Mouse (Mus musculus) frontal cortex, adult (tissue): ENCODE results near the gene Syk.

Experiments
- ATAC-seq: cut with Nextera tagmentation; 2 replicates; pipeline ENCODE4 v1.9.2; 2017; ENCODE audit warnings: mild to moderate bottlenecking, moderate library complexity, mixed read lengths; ENCODE audit not compliant: low TSS enrichment

Syk gene

DNA sequence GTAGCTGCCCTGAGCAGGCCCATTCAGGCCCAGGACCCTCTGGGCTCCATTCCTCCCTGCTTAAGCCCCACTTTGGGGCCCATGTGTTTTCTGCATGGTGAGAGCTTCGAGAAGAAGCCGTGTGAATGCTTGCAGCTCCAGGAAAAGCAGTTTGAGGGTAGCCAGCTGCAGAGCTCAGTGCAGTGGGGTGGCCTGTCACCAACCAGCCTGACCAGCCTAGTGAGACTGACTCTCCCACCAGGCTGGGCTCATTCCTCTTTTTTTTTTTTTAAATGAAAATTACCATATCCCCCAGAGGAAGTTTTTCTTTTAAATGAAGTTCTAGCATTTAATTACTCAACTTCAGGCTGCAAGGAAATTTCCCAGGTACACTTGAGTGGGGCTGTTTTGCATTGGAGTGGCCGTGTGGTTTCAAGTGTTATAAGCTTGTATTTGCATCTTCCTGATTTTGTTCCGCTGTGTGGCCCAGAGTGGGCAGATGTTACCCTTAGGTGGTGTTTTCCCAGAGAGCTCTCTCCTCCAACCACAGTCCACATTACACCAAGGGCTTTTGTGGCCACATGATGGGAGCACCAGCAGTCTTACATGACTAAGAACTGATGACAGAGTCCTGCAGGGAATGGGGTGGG lies 17.2 kb downstream of the Syk start:
- ATAC-seq, result no peak

GRCm38 (mm10) chr13:52602752-52603151 lies 19.8 kb downstream of the Syk start:
- no peak for ATAC-seq

- ATAC-seq, result no peak
These were observed 20.9 kb downstream of the Syk start for GRCm38 (mm10) chr13:52603704-52604349.

DNA sequence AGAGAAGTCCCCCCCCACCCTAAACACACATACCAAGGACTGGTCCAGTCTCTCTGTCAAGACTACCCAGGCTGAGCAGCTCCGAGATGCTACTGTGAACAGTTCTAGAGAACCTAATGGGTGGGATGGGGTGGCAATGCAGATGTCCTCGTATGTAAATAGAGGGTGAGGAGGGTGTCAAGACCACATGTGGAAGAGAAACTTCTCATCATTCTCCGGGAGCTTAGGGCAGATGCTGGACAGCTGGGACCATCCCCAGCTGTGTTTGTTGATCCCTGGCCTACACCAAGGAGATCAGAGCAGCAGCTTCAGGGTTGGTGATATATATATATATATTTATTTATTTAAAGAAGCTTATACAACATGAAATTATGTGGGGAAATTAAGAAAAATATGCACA lies 22.0 kb downstream of the Syk start:
- ATAC-seq, result no peak

DNA sequence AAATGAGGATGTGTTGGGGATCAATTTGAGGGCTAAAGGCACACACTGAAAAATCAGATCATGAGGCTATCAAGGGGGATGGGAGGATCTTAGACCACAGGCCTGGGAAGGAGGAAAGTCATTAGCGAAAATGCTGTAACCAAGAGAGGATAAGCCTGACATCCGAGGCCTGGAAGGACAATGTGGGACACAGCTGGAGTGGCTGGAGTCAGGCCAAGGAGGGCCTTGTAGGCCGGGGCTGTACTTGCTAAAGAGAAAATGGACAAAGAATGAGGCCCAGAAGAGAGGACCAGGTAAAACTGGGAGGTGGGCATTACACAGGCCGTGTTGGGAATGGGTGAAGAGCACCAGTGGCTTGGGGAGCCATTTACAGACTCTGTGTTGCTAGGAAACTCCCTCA lies 22.9 kb downstream of the Syk start:
- no peak for ATAC-seq

GRCm38 (mm10) chr13:52606656-52607275 lies 23.8 kb downstream of the Syk start:
- ATAC-seq, result no peak

- ATAC-seq, result no peak
These were observed 25.0 kb downstream of the Syk start for GRCm38 (mm10) chr13:52607964-52608363.

DNA sequence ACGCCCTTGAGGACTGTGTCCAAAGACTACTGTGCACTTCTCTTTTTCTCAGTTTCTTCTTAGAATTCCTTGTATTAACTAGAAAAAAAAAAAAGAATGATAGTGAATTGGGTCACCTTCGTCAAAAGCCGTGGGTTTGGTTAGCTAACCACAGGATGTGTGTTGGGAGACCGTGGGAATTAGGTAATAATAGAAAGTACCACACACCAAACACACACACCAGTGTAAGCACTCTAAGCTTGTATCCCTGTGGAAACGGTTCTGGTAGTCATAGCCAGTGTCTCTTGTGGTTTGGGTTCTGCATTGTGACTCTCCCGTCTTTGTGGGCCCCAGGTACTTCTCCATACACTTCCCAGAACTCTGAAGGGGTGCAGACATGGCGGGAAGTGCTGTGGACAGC lies 27.5 kb downstream of the Syk start:
- ATAC-seq, result no peak

GRCm38 (mm10) chr13:52613266-52613665 lies 30.3 kb downstream of the Syk start:
- no peak for ATAC-seq

- ATAC-seq, result no peak
These were observed 32.1 kb downstream of the Syk start for GRCm38 (mm10) chr13:52615085-52615484.

- ATAC-seq, result no peak
These were observed 34.2 kb downstream of the Syk start for GRCm38 (mm10) chr13:52617096-52617714.

DNA sequence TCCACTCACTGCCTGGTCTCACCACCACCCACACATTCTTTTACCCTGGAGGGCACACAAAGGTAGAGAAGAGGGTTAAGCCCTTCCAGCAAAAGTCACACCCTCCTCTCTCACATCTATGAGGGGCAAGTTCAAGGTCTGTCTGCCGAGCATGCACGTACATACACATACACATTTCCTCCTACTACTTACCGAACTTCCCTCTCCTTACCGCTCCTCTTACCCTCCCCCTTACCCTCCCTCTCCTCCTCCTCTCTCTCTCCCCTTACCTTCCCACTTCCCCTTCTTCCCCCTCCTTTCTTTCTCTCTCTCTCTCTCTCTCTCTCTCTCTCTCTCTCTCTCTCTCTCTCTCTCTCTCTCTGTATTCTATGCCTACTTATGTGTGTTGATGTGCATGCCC lies 35.6 kb downstream of the Syk start:
- ATAC-seq, result no peak

DNA sequence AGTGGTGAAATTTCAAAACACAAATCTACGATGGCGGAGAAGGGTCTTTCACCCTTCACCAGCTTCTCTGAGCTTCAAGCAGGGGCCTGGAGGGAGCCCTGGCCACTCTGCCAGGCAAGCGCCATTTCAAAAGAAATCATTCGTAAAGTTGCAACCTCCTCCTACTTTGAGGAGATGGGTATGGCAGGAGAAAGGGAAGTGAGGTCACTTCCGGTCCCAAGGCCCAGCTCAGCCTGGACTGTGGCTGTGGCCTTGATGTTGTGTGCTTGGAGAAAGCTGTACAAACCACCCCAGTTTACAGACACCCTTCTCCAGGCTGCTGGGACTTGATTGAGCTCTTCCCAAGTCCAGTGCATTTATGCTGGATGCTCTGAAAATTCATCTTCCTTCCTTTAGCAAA lies 36.5 kb downstream of the Syk start:
- no peak for ATAC-seq

GRCm38 (mm10) chr13:52624038-52624437 lies 41.1 kb downstream of the Syk start:
- peak; percentile 59; the same call in 1 of the 2 replicates for ATAC-seq

DNA sequence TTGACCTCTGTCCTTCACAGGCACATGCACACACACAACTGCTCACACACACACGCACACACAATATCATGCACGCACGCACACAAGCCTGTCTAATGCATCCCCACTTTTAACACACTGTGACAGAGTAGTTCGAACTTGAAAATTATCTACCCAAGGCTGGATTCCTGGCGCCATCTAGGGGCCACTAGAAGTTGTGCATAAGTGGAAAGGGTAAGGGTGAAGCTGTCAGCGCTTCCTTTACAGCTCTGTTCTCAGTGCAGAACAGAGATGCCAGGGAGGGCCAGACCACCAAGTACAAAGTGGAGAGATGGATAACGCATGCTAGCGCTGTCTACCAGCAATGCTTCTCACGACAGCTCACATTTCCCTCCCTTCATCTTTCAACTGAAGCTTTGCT lies 45.6 kb downstream of the Syk start:
- ATAC-seq, result peak; percentile 65

- ATAC-seq, result no peak
These were observed 48.7 kb downstream of the Syk start for GRCm38 (mm10) chr13:52631624-52632023.

DNA sequence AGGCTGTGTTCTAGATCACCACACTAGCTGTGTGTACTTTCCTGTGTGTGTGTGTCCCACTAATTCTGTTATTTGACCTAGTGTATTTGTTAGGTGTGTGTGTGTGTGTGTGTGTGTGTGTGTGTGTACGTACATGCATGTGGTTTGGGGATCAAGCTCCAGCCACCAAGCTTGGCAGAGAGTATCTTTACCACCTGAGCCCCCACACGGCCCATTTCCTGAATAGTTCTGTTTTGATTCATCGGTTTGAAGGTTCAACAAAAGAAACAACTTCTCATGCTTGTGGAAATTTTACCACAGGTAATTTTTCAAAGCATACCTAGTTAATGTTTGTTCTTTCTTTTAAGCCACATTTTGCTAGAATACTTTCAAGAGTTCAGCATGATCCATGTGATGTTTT lies 52.5 kb downstream of the Syk start:
- no peak for ATAC-seq

DNA sequence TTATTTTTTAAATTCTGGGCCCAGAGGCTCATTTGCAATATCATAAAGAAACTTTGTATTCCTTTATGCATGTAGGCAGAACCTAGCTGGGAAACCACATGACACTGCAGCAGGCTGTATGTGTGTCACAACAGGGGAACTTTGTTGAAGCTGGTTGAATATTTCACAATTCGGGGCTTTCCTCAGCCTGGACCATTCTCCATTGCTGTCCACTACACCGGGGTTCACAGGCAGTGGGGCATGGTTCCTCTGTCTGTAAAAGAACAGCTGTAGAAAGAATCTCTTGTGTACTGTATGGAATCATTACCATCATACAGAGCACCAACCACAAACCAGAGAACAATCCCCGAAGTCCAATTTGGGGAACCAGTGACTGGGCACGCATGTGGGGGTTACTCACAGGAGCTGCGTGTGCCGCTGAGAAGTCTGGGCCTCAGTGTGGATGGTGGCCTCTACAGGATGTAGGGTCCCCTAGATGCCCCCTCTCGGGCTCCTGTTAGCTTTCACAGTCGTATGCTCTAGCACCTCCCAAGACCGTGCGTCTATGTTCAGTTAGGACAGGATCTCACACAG lies 53.3 kb downstream of the Syk start:
- no peak for ATAC-seq

DNA sequence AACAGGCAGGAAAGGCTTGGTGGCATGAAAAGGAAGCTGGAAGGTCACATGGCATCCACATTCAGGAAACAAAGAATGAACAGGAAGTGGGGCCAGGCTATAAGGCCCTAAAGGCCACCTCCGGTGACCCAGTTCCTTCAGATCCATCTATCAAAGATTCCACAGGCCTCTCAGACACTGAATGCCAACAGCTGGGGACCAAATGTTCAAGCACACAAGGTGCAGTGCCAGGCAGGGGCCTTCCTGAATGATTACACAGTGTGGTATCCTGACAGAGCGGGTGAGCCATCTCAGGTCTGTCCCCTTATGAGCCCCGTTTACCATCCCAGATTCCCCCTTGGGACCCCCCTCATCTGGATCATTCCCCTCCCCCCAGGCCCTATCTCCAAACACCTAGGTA lies 63.6 kb downstream of the Syk start:
- ATAC-seq, result no peak

DNA sequence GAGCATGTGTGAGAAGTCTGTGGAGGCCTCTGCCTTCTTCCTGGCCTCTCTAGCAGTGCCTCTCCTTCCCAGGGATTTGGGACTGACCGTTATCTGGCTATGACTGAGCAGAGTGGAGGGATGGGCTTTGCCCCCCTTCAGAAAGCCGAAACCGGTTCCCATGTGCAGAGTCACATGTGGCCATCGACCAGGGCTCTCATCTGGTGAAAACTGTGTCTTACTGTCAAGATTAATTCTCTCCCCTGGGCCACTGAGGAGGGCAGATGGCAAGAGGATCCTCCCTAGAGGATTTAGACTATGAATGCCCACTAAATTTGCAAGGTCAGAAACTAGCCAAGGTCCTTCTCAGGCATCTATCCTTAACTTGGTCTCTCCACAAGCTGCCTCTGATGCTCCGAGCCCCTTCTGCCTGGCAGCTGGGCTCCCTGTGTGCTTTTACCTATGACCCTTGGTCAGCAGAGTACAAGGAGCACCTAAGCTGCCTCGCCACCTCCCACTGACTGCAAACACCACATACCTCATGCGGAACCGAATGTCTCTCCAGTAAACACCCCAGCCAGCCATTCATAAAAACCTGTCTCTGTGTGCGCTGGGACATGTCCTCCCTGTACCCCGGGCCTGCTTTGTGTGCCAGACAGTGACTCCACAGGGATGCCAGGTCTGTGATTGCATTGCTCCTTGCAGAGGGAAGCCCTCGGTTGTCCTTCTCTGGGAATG lies 65.2 kb downstream of the Syk start:
- ATAC-seq, result no peak

GRCm38 (mm10) chr13:52649791-52650418 lies 66.9 kb downstream of the Syk start:
- ATAC-seq, result no peak
